Mouse (Mus musculus) right cerebral cortex, postnatal 25 days (tissue): ENCODE data around the gene Sparcl1.

Experiments
- DNase-seq: peaks from one replicate; pipeline ENCODE4 v3.0.0; 2022

Gene Sparcl1

GRCm38 (mm10) chr5:104061936-104062772 lies 51.4 kb downstream of the Sparcl1 start:
- DNase-seq: no peak

DNA sequence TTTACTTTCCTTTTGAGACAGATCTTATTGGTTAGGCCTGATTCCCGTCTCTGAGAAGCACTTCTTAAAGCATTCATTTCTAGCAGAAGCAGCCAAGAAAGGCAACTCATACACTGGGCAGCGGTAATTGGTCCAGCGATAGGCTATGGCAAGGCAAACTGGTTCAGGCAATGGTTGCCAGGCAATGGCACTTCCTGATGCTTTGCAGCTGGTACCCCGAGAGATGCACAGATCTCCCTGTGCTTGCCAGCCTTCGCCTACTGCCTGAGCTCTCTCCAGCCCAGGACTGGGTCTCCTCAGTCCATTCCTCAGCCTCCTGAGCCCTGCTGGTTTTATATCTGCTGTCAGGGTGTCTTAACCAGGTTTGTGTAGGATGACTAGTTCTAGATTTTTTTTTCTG lies 53.1 kb downstream of the Sparcl1 start:
- DNase-seq: no peak

DNA sequence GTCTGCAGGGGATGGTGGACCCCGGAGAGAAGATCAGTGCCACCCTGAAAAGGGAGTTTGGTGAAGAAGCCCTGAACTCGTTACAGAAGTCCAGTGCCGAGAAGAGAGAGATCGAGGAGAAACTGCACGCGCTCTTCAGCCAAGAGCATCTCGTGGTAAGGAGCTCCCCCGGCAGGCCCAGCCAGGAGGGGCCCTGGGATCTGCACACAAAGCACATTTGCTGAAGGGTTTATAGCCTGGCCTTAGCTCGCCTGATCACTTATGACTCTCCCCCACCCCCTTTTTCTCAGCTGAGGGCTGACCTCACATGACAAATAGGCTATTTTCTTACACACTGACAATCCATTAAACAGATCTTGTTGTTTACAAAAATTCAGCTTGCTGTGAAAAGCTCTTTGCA lies 53.9 kb downstream of the Sparcl1 start:
- DNase-seq: no peak

DNA sequence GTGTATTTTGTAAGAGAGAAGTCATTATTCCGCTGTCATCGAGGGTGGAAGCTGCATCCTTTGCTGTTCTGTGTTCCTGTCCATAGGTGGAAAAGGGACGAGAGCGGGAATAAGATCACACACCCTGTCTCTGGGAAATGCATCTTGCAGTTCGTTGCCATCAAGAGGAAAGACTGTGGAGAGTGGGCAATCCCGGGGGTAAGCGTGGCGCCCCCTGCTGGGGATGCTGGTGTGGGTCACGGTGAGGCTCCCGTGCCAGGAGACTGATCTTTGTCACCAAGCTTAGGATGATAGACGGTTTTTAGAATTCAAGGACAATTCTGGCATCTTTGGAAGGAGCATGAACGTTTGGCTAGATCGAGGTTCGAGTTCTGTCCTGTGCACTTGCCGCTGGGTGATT lies 55.5 kb downstream of the Sparcl1 start:
- DNase-seq: no peak

- no peak for DNase-seq
Measured at GRCm38 (mm10) chr5:104056295-104056694, 57.2 kb downstream of the Sparcl1 start.

DNA sequence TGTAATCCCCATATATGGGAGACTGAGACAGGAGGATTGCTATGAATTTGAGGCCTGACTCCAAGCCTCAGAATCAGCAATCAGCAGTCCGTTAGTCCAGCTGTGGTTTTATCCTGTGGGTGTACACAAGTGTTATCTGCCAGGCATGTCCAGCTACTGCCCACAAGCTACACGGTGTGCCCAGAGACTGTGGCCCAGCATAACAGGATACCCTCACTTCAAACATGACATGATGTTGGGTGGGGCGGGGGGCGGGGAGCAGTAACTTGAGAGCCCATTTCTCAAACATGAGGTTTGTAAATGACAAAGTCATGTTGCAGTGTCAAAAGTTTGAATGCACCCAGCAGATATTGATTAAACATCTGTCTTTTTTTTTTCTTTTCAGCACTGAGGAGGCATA lies 57.7 kb downstream of the Sparcl1 start:
- DNase-seq: no peak

DNA sequence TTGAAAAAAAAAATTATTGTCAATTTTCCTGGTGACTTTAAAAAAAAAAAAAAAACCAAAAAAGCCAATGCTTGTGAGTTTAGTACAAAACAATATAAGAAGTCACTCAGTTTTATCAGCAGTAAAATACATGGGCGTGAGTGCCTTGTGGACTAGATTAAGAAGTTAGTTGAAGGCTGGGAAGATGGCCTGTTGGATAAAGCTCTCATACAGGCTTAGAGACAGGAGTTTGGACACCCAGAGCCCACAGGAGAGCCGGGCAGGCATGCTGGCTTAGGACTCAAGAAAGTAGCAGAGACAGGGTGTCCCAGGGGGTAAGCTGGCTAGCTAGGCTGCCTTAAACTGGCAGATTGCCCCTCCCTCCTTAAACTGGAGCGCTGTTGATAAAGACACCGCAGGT lies 58.6 kb downstream of the Sparcl1 start:
- no peak for DNase-seq

DNA sequence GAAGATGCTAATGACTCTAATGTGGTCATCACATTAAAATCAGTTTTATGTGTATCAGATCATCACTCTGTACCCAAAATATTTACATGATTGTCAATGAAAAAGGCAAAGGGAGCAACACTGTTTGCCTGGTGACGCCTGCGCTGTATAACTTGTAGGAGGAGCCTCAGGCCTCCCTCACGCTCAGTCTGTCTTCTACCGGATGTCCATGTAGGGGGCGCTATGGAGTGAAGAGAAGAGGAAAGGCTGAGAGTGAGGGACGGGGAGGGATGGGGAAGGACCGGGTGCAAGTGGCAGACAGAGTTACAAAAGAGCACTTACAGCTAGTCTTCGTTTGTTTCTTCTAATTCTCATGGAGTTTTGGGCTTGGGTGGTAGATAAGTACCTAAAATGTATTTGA lies 60.6 kb downstream of the Sparcl1 start:
- no peak for DNase-seq

DNA sequence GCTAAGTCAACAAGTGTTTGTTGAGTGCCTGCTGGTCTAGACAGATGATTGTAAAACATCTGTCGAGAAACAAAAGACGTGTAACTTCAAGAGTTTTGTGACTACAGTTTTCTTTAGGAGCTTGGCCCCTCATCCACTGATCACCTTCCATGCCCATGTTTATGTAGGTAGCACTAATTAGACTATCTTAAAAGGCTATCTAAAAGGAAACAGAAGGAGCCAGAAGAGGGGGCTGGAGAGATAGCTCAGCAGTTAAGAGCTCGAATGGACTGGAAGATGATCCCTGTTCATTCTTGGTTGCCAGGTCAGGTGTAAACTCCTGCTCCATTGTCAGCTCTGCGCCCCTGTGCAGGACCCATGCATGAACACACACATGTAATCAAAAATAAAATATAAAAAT lies 65.4 kb downstream of the Sparcl1 start:
- DNase-seq: no peak

GRCm38 (mm10) chr5:104047200-104048105 lies 66.1 kb downstream of the Sparcl1 start:
- DNase-seq: no peak

GRCm38 (mm10) chr5:104046256-104047199 lies 67.0 kb downstream of the Sparcl1 start, which contains the start of gene Nudt9:
TSS of gene Nudt9 (plus strand) at chr5:104046306.
- DNase-seq: peak; percentile 99

- no peak for DNase-seq
Measured at GRCm38 (mm10) chr5:104043704-104044103, 69.8 kb downstream of the Sparcl1 start.

- no peak for DNase-seq
Measured at GRCm38 (mm10) chr5:104042906-104043305, 70.6 kb downstream of the Sparcl1 start.

DNA sequence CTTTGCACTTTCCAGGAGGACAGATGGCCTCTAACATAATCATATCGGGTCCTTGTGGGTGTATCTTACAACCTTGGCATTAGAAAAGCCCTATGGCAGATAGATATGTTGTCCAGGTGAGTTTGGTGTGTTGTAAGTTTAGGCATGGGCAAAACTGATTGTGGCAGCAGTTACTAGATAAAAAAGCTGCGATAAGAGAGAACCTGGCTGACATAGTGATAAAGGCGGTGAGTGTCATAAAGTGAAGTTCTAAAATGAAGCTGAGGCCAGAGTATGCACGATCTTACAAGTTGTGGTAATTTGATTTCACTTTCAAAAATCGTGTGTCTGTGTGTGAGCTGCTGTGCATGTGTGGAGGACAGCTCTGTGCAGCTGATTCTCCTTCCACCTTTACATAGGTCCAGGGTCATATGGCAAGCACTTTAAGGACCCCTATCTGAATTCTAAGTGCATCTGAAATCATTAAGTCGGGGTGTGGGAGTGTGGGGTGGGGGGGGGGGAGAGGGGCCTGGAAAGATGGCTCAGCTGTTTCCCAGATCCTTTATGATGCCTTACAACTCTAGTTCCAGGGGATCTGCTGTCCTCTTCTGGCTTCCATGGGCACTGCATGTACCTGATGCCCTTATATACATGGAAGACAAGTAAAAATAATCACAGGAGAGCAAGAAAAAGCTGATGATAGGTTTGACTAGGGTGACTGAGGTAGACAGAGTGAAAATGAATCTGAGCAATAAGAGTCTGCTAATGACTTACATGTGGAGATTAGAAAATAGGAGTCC lies 74.2 kb downstream of the Sparcl1 start:
- DNase-seq: peak; percentile 32

GRCm38 (mm10) chr5:104036686-104037085 lies 76.8 kb downstream of the Sparcl1 start:
- no peak for DNase-seq

DNA sequence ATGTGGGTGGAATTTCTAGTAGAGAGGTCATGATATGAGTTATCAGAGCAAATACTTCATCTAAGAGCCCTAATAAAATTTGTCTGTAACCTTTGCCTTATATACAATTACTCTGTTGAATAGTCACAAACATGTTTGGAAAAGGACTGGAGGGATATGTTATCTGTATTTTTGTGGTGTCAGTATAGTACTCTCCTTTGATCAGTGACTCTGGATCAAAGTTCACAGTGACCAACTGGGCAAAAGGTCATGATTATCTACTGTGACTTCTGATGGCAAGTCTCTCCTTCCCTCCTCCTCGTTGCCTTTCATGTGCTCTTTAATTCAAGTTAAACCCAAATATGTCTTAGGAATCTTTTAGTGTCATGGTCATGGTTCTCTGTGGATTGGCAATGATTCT lies 77.7 kb downstream of the Sparcl1 start:
- no peak for DNase-seq

DNA sequence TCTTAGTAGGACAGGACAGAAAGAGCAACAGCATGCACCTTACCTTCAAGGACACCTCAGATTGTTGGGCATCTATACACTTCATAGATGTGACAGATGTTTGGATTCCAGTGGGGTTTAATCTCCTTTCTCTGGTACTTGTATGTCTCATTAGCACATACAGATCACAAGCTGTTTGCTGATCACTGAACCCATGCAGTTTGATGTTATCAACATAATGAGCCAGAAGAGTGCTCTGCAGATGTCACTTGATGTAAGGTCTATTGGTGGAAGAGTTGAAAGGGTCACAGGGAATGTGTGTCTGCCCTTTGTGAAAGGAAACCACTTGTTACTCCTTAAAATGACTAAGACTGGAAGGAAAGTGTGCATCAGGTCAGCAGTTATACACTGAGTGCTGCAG lies 78.5 kb downstream of the Sparcl1 start:
- no peak for DNase-seq

DNA sequence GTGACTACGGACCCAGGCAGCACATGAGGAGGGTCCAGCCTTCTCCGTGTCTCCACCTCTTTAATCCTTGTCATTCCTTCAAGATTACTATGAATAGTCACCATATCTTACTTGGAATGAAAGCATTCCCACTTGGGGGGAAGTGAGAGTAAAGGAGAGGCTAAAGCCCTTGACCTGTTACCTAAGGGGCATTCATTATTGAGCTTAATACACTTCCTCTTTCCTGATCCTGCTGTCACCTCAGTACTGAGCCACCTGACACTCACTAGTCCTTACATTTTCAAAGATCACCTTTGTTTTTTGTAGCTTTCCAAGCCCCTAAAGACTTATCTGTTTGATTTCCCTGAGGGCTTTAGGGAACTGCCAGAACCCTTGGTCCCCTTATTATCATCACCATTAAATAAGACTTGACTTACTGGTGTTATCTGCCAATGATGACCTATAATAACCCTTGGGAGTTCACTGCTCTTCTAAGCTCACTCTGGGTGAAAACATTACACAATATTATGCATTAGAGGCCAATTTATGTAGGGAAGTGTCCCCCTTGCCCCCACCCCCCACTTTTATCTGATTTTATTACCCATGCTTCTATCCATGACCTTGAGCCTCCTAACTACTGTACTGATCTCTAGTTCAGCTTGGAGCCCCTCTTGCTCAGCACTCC lies 81.0 kb downstream of the Sparcl1 start:
- DNase-seq: no peak
